Mouse (Mus musculus) kidney, postnatal 0 days (tissue): ENCODE data around the gene Patj. TPM values are rescaled to one million over a fixed set of nuclear protein-coding genes. Genes with fewer than 3 reads are reported as not detected.

Experiments used
- ATAC-seq: fragments of 200-750 bp; cut with Nextera tagmentation; replicated peaks from 2 replicates; pipeline ENCODE4 v1.8.0; 2017; ENCODE audit warnings: low read depth, moderate number of reproducible peaks, moderate TSS enrichment, moderate library complexity; ENCODE audit not compliant: low FRiP score
- DNase-seq: peaks from one replicate; pipeline ENCODE4 v3.0.0-alpha.2; 2016; ENCODE audit warnings: low spot score
- H3K27ac ChIP-seq: fragments of 300-500 bp; sonication (generic); 2 replicates; pipeline ENCODE4 v1.5.1; 2014; ENCODE audit warnings: mild to moderate bottlenecking
- H3K27me3 ChIP-seq: fragments of 300-500 bp; sonication (generic); 2 replicates; pipeline ENCODE4 v1.6.1; 2014; ENCODE audit warnings: low read length, mixed read lengths; ENCODE audit not compliant: insufficient read depth
- H3K36me3 ChIP-seq: fragments of 300-500 bp; sonication (generic); 2 replicates; pipeline ENCODE4 v1.6.1; 2014; ENCODE audit warnings: low read length, mixed read lengths; ENCODE audit not compliant: insufficient read depth
- H3K4me1 ChIP-seq: fragments of 300-500 bp; sonication (generic); replicated peaks from 2 replicates; pipeline ENCODE4 v1.6.1; 2014; ENCODE audit warnings: antibody characterized with exemption, low read length, mixed read lengths; ENCODE audit not compliant: insufficient read depth
- H3K4me2 ChIP-seq: fragments of 300-500 bp; sonication (generic); 2 replicates; pipeline ENCODE4 v1.6.1; 2014; ENCODE audit warnings: mild to moderate bottlenecking, low read length, moderate library complexity, mixed read lengths
- H3K4me3 ChIP-seq: fragments of 300-500 bp; sonication (generic); replicated peaks from 2 replicates; pipeline ENCODE4 v1.5.1; 2014; ENCODE audit warnings: low read depth, low read length
- H3K9ac ChIP-seq: fragments of 300-500 bp; sonication (generic); 2 replicates; pipeline ENCODE4 v1.6.1; 2014; ENCODE audit warnings: low read depth, low read length
- H3K9me3 ChIP-seq: fragments of 300-500 bp; sonication (generic); replicated peaks from 2 replicates; pipeline ENCODE4 v1.6.1; 2016; ENCODE audit warnings: low read length, inconsistent platforms, mixed read lengths
- CTCF ChIP-seq: IDR thresholded peaks from 2 replicates; pipeline ENCODE4 v1.5.1; 2016; ENCODE audit warnings: antibody characterized with exemption, low read depth, mild to moderate bottlenecking, moderate library complexity
- WGBS: fragments of 180-500 bp; shearing (Covaris S2); extraction: QIAGEN DNeasy Blood & Tissue Kit; methylation state at CpG from one replicate; pipeline ENCODE4 v1.1.7; 2014; 5-methylcytosine and 5-hydroxymethylcytosine counted together
- polyA plus RNA-seq: library from polyadenylated mRNA; unstranded; fragments of >200 nt; fragmentation: Nextera tagmentation; extraction: Ambion mirVana; gene quantifications from 2 replicates; pipeline ENCODE4 v1.2.1, GENCODE M21; 2015

Gene Patj
- polyA plus RNA-seq, 1 experiment from 2014 or later: 15.2 TPM

DNA sequence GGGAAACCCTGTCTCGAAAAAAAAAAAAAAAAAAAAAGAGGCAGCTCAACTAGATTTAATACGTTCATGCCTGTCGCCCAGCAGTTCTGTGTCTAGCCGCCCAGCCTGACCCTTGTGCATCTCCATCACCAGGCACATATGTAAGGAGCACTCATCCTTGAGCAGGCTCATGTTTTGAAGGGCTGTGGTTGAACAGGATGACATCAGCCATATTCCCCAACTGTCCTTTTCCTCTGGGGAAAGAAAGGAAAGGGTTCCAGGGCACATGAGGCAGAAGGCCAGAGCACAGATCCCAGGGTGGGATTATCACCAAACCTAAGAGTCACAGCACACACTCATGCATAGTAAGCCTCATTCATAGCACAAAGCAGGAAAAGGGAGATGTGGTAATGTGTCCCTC is 302.3 kb downstream of the Patj start:
- WGBS: 70% methylated on average over 4 of the region's 4 CpGs
- no peaks in the 10 kb centered on the region for H3K9me3 ChIP-seq
- no peak overlapping the region for H3K27ac ChIP-seq
- no peak overlapping the region for H3K4me3 ChIP-seq
- no peaks in the 10 kb centered on the region for H3K36me3 ChIP-seq
- H3K4me2 ChIP-seq: no peak overlapping the region
- no peak for TF ChIP-seq CTCF
- H3K9ac ChIP-seq: no peak overlapping the region
- DNase-seq: no peak
- no peaks in the 10 kb centered on the region for H3K4me1 ChIP-seq
- H3K27me3 ChIP-seq: no peaks in the 10 kb centered on the region
- no peak for ATAC-seq

DNA sequence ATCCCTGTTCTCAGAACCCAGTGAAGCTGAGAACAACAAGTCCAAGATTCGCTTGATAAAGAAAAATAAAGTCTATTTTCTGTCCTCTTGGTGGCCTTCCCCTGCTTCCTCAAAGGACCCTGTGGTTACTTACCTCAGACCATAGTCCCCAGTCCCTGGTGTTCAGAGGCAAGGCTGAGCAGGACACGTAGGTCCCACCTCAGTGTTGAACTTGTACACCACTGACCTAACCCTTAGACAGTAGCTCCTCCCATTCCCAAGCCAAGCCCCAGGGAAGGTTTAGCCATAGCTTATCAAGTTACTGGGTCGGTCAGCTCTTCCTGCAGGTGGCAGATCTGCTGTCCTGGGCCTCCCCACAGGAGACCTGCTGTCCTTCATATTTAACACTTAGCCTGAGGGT is 303.3 kb downstream of the Patj start:
- H3K27me3 ChIP-seq: no peaks in the 10 kb centered on the region
- WGBS: 33% methylated on average over 3 of the region's 3 CpGs
- DNase-seq: no peak
- no peaks in the 10 kb centered on the region for H3K4me1 ChIP-seq
- no peak for ATAC-seq
- H3K36me3 ChIP-seq: no peaks in the 10 kb centered on the region
- H3K27ac ChIP-seq: no peak overlapping the region
- H3K4me2 ChIP-seq: no peak overlapping the region
- no peak overlapping the region for H3K9ac ChIP-seq
- no peak overlapping the region for H3K4me3 ChIP-seq
- TF ChIP-seq CTCF: no peak
- no peaks in the 10 kb centered on the region for H3K9me3 ChIP-seq

DNA sequence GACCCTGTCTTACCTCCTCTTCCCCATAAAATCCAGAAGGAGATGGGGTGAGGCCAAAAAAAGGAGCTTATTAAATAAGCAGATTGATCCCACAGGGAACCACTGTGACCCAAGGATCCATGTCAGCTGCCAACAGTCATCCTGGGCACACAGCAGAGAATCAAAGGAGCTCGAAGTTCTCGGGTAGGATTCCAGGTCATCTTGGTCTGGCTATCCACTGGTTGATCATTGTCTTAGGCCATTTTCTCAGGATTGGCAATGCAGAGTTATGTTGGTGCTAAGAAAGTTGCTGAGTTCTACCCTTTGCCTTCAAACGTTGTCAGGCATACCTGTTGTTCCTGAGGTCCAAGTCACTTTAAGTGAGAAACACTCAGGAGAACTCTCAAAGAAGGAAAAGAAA is 304.6 kb downstream of the Patj start:
- Histone ChIP-seq H3K27me3 (no peaks in the 10 kb centered on the region), H3K4me2 (no peak overlapping the region), H3K9ac (no peak overlapping the region), H3K36me3 (no peaks in the 10 kb centered on the region), H3K4me3 (no peak overlapping the region), H3K9me3 (no peaks in the 10 kb centered on the region), H3K4me1 (no peaks in the 10 kb centered on the region), H3K27ac (no peak overlapping the region)
- 82% methylated on average over 3 of the region's 3 CpGs for WGBS
- ATAC-seq (no peak), DNase-seq (no peak)
- no peak for TF ChIP-seq CTCF

DNA sequence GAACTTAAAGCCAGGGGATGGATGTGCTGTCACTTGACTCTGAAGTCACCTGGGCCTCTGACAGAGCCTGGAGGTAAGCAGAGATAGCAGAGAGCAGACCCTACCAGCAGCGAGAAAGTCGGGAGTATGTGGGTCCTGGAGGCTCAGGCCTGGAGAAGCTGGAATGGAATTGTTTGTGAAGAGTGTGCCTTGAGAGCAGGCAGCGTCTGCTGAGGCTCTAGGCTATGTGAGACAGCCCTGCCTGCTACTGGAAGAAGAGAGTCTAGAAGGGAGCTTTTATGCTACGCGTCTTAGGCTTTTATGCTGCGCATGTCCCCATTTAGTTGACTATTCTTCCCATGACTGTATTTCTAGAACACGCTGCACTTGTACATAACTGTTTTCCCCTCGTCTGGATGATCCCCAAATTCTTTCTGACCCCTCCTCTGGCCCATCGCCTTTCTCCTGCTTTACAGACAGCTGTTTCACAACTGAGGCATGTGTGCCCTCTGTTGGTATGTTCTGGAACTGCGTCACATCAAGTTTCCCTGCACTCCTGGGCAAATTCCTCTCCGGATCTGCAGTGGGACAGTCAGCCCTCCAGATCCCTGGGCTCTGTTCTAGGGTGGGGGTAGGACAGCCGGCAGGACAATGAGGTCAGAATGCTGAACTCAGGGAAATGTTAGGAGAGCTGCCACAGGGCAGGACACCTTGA is 306.8 kb downstream of the Patj start:
- no peak overlapping the region for H3K4me3 ChIP-seq
- DNase-seq: peak; percentile 85
- peak; percentile 91 for TF ChIP-seq CTCF
- 28% methylated on average over 12 of the region's 12 CpGs for WGBS
- ATAC-seq: peak; percentile 58
- H3K4me1 ChIP-seq: no peaks in the 10 kb centered on the region
- 0 out of 2 replicates have a peak, but pooled peaks cover 4% of the 10 kb centered on the region for H3K36me3 ChIP-seq
- no peak overlapping the region for H3K27ac ChIP-seq
- H3K27me3 ChIP-seq: no peaks in the 10 kb centered on the region
- no peak overlapping the region for H3K4me2 ChIP-seq
- H3K9me3 ChIP-seq: no peaks in the 10 kb centered on the region
- H3K9ac ChIP-seq: no peak overlapping the region

DNA sequence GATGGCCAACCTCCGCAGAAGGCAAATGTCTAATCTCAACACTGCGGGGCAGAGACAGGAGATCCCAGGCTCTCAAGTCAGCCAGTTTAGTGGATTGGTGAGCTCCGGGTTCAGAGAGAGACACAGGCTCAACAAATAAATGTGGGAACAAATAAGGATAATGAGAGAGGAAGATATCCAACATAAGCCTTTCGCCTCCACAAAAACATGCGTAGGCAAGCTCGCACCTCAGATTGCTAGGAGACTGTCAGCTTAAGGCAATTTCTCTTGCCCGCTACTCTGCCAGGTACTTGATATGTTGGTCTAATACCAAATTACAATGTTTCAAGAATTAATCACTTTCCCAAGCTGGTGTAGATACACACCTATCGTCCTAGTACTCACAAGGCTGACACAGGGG is 315.3 kb downstream of the Patj start:
- no peak overlapping the region for H3K4me2 ChIP-seq
- DNase-seq (no peak), ATAC-seq (no peak)
- H3K4me1 ChIP-seq: no peaks in the 10 kb centered on the region
- H3K27ac ChIP-seq: no peak overlapping the region
- H3K9me3 ChIP-seq: no peaks in the 10 kb centered on the region
- H3K9ac ChIP-seq: no peak overlapping the region
- no peak overlapping the region for H3K4me3 ChIP-seq
- no peaks in the 10 kb centered on the region for H3K27me3 ChIP-seq
- H3K36me3 ChIP-seq: 0 out of 2 replicates have a peak, but pooled peaks cover 4% of the 10 kb centered on the region
- no peak for TF ChIP-seq CTCF
- 89% methylated on average over 8 of the region's 8 CpGs for WGBS

DNA sequence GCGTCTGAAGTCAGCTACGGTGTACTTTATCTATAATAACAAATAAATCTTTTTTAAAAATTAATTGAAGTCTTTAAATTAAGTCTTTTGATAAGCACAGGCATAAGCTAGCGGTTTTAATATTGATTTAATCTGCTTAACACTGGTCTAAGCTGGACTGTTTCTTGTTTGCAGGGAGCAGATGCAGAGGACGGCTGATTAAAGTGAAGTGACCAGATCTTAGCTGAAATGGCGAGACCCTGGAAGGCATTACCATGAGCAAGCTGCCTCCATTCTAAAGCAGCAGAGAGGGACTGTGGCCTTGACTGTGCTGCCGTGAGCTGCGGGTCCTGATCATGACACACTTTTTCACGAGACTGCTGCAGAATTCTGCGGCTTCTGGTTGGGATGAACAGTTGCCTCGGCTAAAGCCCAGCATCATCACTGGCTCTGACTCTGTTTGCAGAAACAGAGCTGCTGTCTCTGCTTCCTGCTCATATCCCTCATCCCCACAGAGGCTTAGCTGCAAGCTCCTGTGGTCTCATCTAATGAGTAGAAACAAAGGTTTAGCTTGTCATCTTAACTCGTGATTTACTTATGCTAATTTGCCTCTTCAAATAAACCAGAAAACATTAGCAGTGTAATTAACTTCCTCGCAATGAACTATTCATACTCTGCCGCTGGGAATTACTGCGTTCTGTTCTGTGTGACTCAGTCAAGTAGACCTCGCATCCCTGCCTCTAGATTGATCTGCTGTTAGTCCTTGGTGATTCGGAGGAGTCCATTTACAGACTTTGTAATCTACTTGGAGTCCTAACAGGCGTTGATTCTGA is 322.4 kb downstream of the Patj start:
- H3K4me1 ChIP-seq: no peaks in the 10 kb centered on the region
- no peaks in the 10 kb centered on the region for H3K27me3 ChIP-seq
- no peak for ATAC-seq
- H3K4me2 ChIP-seq: no peak overlapping the region
- H3K36me3 ChIP-seq: no peaks in the 10 kb centered on the region
- no peak overlapping the region for H3K4me3 ChIP-seq
- no peak overlapping the region for H3K9ac ChIP-seq
- no peaks in the 10 kb centered on the region for H3K9me3 ChIP-seq
- 87% methylated on average over 17 of the region's 17 CpGs for WGBS
- TF ChIP-seq CTCF: no peak
- no peak for DNase-seq
- no peak overlapping the region for H3K27ac ChIP-seq
